Mouse (Mus musculus) limb, embryonic 12.5 days (tissue): ENCODE measurements around the gene Gigyf2. TPM values are rescaled to one million over a fixed set of nuclear protein-coding genes. Genes with fewer than 3 reads are reported as not detected.

Experiments
- ATAC-seq: fragments of 200-750 bp; cut with Nextera tagmentation; 2 replicates; pipeline ENCODE4 v1.8.0; 2017; ENCODE audit warnings: low read depth, moderate TSS enrichment; ENCODE audit not compliant: insufficient number of reproducible peaks, insufficient read depth, low FRiP score, low TSS enrichment
- H3K27ac ChIP-seq: fragments of 300-500 bp; sonication (generic); 2 replicates; pipeline ENCODE4 v1.5.1; 2016; ENCODE audit warnings: mild to moderate bottlenecking, moderate library complexity
- H3K27me3 ChIP-seq: fragments of 300-500 bp; sonication (generic); 2 replicates; pipeline ENCODE4 v1.6.1; 2016; ENCODE audit warnings: mild to moderate bottlenecking, moderate library complexity
- H3K36me3 ChIP-seq: fragments of 300-500 bp; sonication (generic); 2 replicates; pipeline ENCODE4 v1.6.1; 2016; ENCODE audit warnings: mild to moderate bottlenecking, moderate library complexity
- H3K4me1 ChIP-seq: fragments of 300-500 bp; sonication (generic); replicated peaks from 2 replicates; pipeline ENCODE4 v1.6.1; 2016
- H3K4me2 ChIP-seq: fragments of 300-500 bp; sonication (generic); 2 replicates; pipeline ENCODE4 v1.6.1; 2016; ENCODE audit warnings: mild to moderate bottlenecking, moderate library complexity
- H3K4me3 ChIP-seq: fragments of 300-500 bp; sonication (generic); replicated peaks from 2 replicates; pipeline ENCODE4 v1.5.1; 2016; ENCODE audit warnings: mild to moderate bottlenecking
- H3K9ac ChIP-seq: fragments of 300-500 bp; sonication (generic); replicated peaks from 2 replicates; pipeline ENCODE4 v1.6.1; 2016; ENCODE audit warnings: mild to moderate bottlenecking, moderate library complexity
- H3K9me3 ChIP-seq: fragments of 300-500 bp; sonication (generic); 2 replicates; pipeline ENCODE4 v1.6.1; 2016; ENCODE audit warnings: mild to moderate bottlenecking, moderate library complexity
- WGBS: fragments of 180-500 bp; shearing (Covaris S2); methylation state at CpG from one replicate; pipeline ENCODE4 v1.1.7; 2016; 5-methylcytosine and 5-hydroxymethylcytosine counted together
- polyA plus RNA-seq: library from polyadenylated mRNA; unstranded; fragments of >200 nt; fragmentation: Nextera tagmentation; extraction: Ambion mirVana; gene quantifications from 2 replicates; pipeline ENCODE4 v1.2.1, GENCODE M21; 2016

Gigyf2 gene
- polyA plus RNA-seq, 1 experiment from 2014 or later, result 57.5 TPM

GRCm38 (mm10) chr1:87321071-87321470 lies 5.7 kb upstream of the Gigyf2 start:
- Histone ChIP-seq H3K4me1 (no peaks in the 10 kb centered on the region), H3K27ac (no peak overlapping the region)
- 14% methylated on average over 1 of the region's 1 CpGs for WGBS

GRCm38 (mm10) chr1:87322778-87323177 lies 4.0 kb upstream of the Gigyf2 start:
- Histone ChIP-seq H3K9ac (no peak overlapping the region), H3K4me2 (no peak overlapping the region), H3K36me3 (no peaks in the 10 kb centered on the region), H3K9me3 (peaks cover 33% of the 10 kb centered on the region), H3K4me3 (no peak overlapping the region), H3K27me3 (no peaks in the 10 kb centered on the region), H3K27ac (no peak overlapping the region), H3K4me1 (no peaks in the 10 kb centered on the region)
- ATAC-seq, result no peak
- 91% methylated on average over 3 of the region's 3 CpGs for WGBS

More at GRCm38 (mm10) chr1:87321071-87321470, 5.7 kb upstream of the Gigyf2 start:
- peaks cover 33% of the 10 kb centered on the region for H3K9me3 ChIP-seq
- no peak overlapping the region for H3K4me3 ChIP-seq
- H3K4me2 ChIP-seq, result no peak overlapping the region
- no peak overlapping the region for H3K9ac ChIP-seq
- no peak for ATAC-seq
- H3K27me3 ChIP-seq, result no peaks in the 10 kb centered on the region
- no peaks in the 10 kb centered on the region for H3K36me3 ChIP-seq

GRCm38 (mm10) chr1:87324649-87325048 lies 2.1 kb upstream of the Gigyf2 start:
- no peak for ATAC-seq
- Histone ChIP-seq H3K27ac (no peak overlapping the region), H3K27me3 (no peaks in the 10 kb centered on the region), H3K36me3 (no peaks in the 10 kb centered on the region), H3K9me3 (peaks cover 20% of the 10 kb centered on the region), H3K4me2 (no peak overlapping the region), H3K4me3 (no peak overlapping the region), H3K9ac (no peak overlapping the region), H3K4me1 (peaks cover 6% of the 10 kb centered on the region)

GRCm38 (mm10) chr1:87327165-87327861 lies 515 bp downstream of the Gigyf2 start:
- peak overlapping the region; percentile 97 for H3K4me3 ChIP-seq
- peak; percentile 21; the same call in 1 of the 2 replicates for ATAC-seq
- H3K27me3 ChIP-seq, result no peaks in the 10 kb centered on the region
- no peaks in the 10 kb centered on the region for H3K9me3 ChIP-seq
- WGBS, result under 1% methylated on average over 51 of the region's 53 CpGs
- H3K36me3 ChIP-seq, result peaks cover 12% of the 10 kb centered on the region; the same call in 1 of the 2 replicates
- H3K4me1 ChIP-seq, result peaks cover 6% of the 10 kb centered on the region
- H3K9ac ChIP-seq, result peak overlapping the region; percentile 93
- H3K27ac ChIP-seq, result peak overlapping the region; percentile 96
- H3K4me2 ChIP-seq, result peak overlapping the region; percentile 74

- Histone ChIP-seq H3K36me3 (peaks cover 47% of the 10 kb centered on the region), H3K4me3 (no peak overlapping the region), H3K27me3 (no peaks in the 10 kb centered on the region), H3K9me3 (no peaks in the 10 kb centered on the region), H3K27ac (no peak overlapping the region), H3K9ac (no peak overlapping the region), H3K4me2 (no peak overlapping the region), H3K4me1 (peaks cover 6% of the 10 kb centered on the region)
- 94% methylated on average over 4 of the region's 4 CpGs for WGBS
- ATAC-seq, result no peak
Observed at GRCm38 (mm10) chr1:87331774-87332173, 5.0 kb downstream of the Gigyf2 start.

- ATAC-seq, result no peak
- 73% methylated on average over 2 of the region's 2 CpGs for whole genome bisulfite sequencing
- H3K4me2 ChIP-seq, result no peak overlapping the region
Observed at GRCm38 (mm10) chr1:87350576-87350975, 23.8 kb downstream of the Gigyf2 start.

GRCm38 (mm10) chr1:87360276-87360675 lies 33.5 kb downstream of the Gigyf2 start:
- H3K36me3 ChIP-seq, result peaks cover 19% of the 10 kb centered on the region
- ATAC-seq, result no peak
- H3K9me3 ChIP-seq, result no peaks in the 10 kb centered on the region
- H3K9ac ChIP-seq, result no peak overlapping the region
- no peak overlapping the region for H3K4me3 ChIP-seq
- no peaks in the 10 kb centered on the region for H3K27me3 ChIP-seq
- H3K4me1 ChIP-seq, result no peaks in the 10 kb centered on the region
- 82% methylated on average over 1 of the region's 1 CpGs for WGBS
- no peak overlapping the region for H3K27ac ChIP-seq
- no peak overlapping the region for H3K4me2 ChIP-seq

More at GRCm38 (mm10) chr1:87350576-87350975, 23.8 kb downstream of the Gigyf2 start:
- Histone ChIP-seq H3K4me1 (no peaks in the 10 kb centered on the region), H3K9ac (no peak overlapping the region), H3K27me3 (no peaks in the 10 kb centered on the region), H3K9me3 (no peaks in the 10 kb centered on the region), H3K27ac (no peak overlapping the region), H3K36me3 (peaks cover 27% of the 10 kb centered on the region; the same call in 1 of the 2 replicates), H3K4me3 (no peak overlapping the region)

GRCm38 (mm10) chr1:87378024-87378560 lies 51.3 kb downstream of the Gigyf2 start:
- WGBS, result 83% methylated on average over 3 of the region's 3 CpGs

GRCm38 (mm10) chr1:87379919-87380318 lies 53.1 kb downstream of the Gigyf2 start:
- 91% methylated on average over 1 of the region's 1 CpGs for WGBS
- no peaks in the 10 kb centered on the region for H3K4me1 ChIP-seq
- no peak for ATAC-seq
- H3K4me3 ChIP-seq, result no peak overlapping the region
- peaks cover 54% of the 10 kb centered on the region for H3K36me3 ChIP-seq
- no peaks in the 10 kb centered on the region for H3K9me3 ChIP-seq
- H3K27ac ChIP-seq, result no peak overlapping the region
- no peaks in the 10 kb centered on the region for H3K27me3 ChIP-seq
- H3K9ac ChIP-seq, result no peak overlapping the region
- no peak overlapping the region for H3K4me2 ChIP-seq

More at GRCm38 (mm10) chr1:87378024-87378560, 51.3 kb downstream of the Gigyf2 start:
- Histone ChIP-seq H3K27ac (no peak overlapping the region), H3K36me3 (peaks cover 59% of the 10 kb centered on the region), H3K4me2 (no peak overlapping the region), H3K27me3 (no peaks in the 10 kb centered on the region), H3K4me3 (no peak overlapping the region), H3K9ac (no peak overlapping the region), H3K4me1 (no peaks in the 10 kb centered on the region), H3K9me3 (no peaks in the 10 kb centered on the region)
- no peak for ATAC-seq

- H3K36me3 ChIP-seq, result peaks cover 47% of the 10 kb centered on the region
- no peak for ATAC-seq
- H3K4me1 ChIP-seq, result no peaks in the 10 kb centered on the region
- H3K4me2 ChIP-seq, result no peak overlapping the region
- H3K9me3 ChIP-seq, result no peaks in the 10 kb centered on the region
- no peak overlapping the region for H3K9ac ChIP-seq
- no peaks in the 10 kb centered on the region for H3K27me3 ChIP-seq
- no peak overlapping the region for H3K27ac ChIP-seq
- 95% methylated on average over 3 of the region's 3 CpGs for WGBS
- H3K4me3 ChIP-seq, result no peak overlapping the region
Observed at GRCm38 (mm10) chr1:87381152-87381551, 54.4 kb downstream of the Gigyf2 start.

- 91% methylated on average over 9 of the region's 9 CpGs for WGBS
Observed at GRCm38 (mm10) chr1:87386436-87387092, 59.8 kb downstream of the Gigyf2 start.

More at GRCm38 (mm10) chr1:87386436-87387092, 59.8 kb downstream of the Gigyf2 start:
- no peak overlapping the region for H3K4me3 ChIP-seq
- no peak overlapping the region for H3K27ac ChIP-seq
- ATAC-seq, result no peak
- H3K4me1 ChIP-seq, result no peaks in the 10 kb centered on the region
- H3K9me3 ChIP-seq, result no peaks in the 10 kb centered on the region
- H3K36me3 ChIP-seq, result peaks cover 53% of the 10 kb centered on the region
- H3K9ac ChIP-seq, result no peak overlapping the region
- no peak overlapping the region for H3K4me2 ChIP-seq
- no peaks in the 10 kb centered on the region for H3K27me3 ChIP-seq
